Mouse (Mus musculus): ENCODE measurements around the gene Foxp1.

GRCm38 (mm10) chr6:99350566-99350965 lies 172.0 kb downstream of the Foxp1 start:
- TF ChIP-seq CTCF (IDR thresholded peaks at IDR 0.05; ENCODE audit: borderline replicate concordance, extremely low read depth, insufficient read depth, insufficient read length): no peak
- no peak for TF ChIP-seq POLR2A (IDR thresholded peaks at IDR 0.05; ENCODE audit: borderline replicate concordance, extremely low read depth, insufficient read depth, insufficient read length, poor library complexity, severe bottlenecking)

Measured in brain, embryonic 14.5 days (tissue).